Mouse (Mus musculus) layer of hippocampus, postnatal 14 days (tissue): ENCODE measurements around the gene Slc35b2. TPM values are rescaled to one million over a fixed set of nuclear protein-coding genes. Genes with fewer than 3 reads are reported as not detected.

Source experiments
- DNase-seq, 2 experiments: peaks; one replicate each; pipeline ENCODE4 v3.0.0; 2021 to 2022; ENCODE audit warnings: low spot score in 2 of 2, mixed read lengths in 1 of 2
- total RNA-seq, 2 experiments: library from RNA; stranded (reverse); gene quantifications; 2 replicates each; pipeline ENCODE4 v1.2.3; 2021

The Slc35b2 gene
- total RNA-seq, 2 experiments from 2014 or later = 47.3 to 52.8 TPM

- peak in 1 of 2 experiments; percentile 75 for DNase-seq
These were observed 17.9 kb downstream of the Slc35b2 start for GRCm38 (mm10) chr17:45581567-45581983.

- no peak for DNase-seq
These were observed 18.5 kb downstream of the Slc35b2 start for GRCm38 (mm10) chr17:45582188-45582587.

GRCm38 (mm10) chr17:45582715-45583355 is 19.2 kb downstream of the Slc35b2 start:
- DNase-seq = no peak

- DNase-seq = peak; percentile 75 to 84
These were observed 20.6 kb downstream of the Slc35b2 start for GRCm38 (mm10) chr17:45584096-45584896.

GRCm38 (mm10) chr17:45584939-45585678 is 21.4 kb downstream of the Slc35b2 start:
- DNase-seq = peak; percentile 80 to 86

- no peak for DNase-seq
These were observed 22.2 kb downstream of the Slc35b2 start for GRCm38 (mm10) chr17:45585725-45586448.

- DNase-seq = peak in 1 of 2 experiments; percentile 10
These were observed 22.8 kb downstream of the Slc35b2 start for GRCm38 (mm10) chr17:45586449-45586837.

- DNase-seq = no peak
These were observed 24.7 kb downstream of the Slc35b2 start for GRCm38 (mm10) chr17:45588370-45588769.

- DNase-seq = peak; percentile 8 to 33
These were observed 25.6 kb downstream of the Slc35b2 start for GRCm38 (mm10) chr17:45589236-45589635.

- peak; percentile 2 to 7 for DNase-seq
These were observed 26.2 kb downstream of the Slc35b2 start for GRCm38 (mm10) chr17:45589844-45590243.

- DNase-seq = peak in 1 of 2 experiments; percentile 2
These were observed 26.7 kb downstream of the Slc35b2 start for GRCm38 (mm10) chr17:45590410-45590809.

GRCm38 (mm10) chr17:45591701-45592605 is 28.3 kb downstream of the Slc35b2 start:
- peak in 1 of 2 experiments; percentile 12 for DNase-seq

- DNase-seq = no peak
These were observed 29.1 kb downstream of the Slc35b2 start for GRCm38 (mm10) chr17:45592606-45593431.

- peak in 1 of 2 experiments; percentile 4 for DNase-seq
These were observed 29.8 kb downstream of the Slc35b2 start for GRCm38 (mm10) chr17:45593479-45593878.

- no peak for DNase-seq
These were observed 30.5 kb downstream of the Slc35b2 start for GRCm38 (mm10) chr17:45594195-45594594.

GRCm38 (mm10) chr17:45594881-45595735 is 31.4 kb downstream of the Slc35b2 start:
- no peak for DNase-seq

- no peak for DNase-seq
These were observed 32.2 kb downstream of the Slc35b2 start for GRCm38 (mm10) chr17:45595736-45596390.
